Mouse (Mus musculus) kidney, adult 2 months (tissue): ENCODE measurements around the gene Pum1.

ENCODE experiments used
- CTCF ChIP-seq: fragments of 200-500 bp; conservative IDR thresholded peaks from 2 replicates; pipeline ENCODE4 v1.5.1; 2011; ENCODE audit warnings: low read depth, mild to moderate bottlenecking, control low read depth, low read length, moderate library complexity, mixed read lengths; ENCODE audit not compliant: insufficient read depth, insufficient read length
- POLR2A ChIP-seq: fragments of 200-500 bp; IDR thresholded peaks from one replicate; pipeline ENCODE4 v1.6.1; 2011; ENCODE audit warnings: low read depth, low read length, control low read depth

GRCm38 (mm10) chr4:130668541-130668940 is 5.4 kb downstream of the Pum1 start:
- no peak for TF ChIP-seq POLR2A
- no peak for TF ChIP-seq CTCF
